Mouse (Mus musculus): ENCODE data around the gene Rpl9-ps6. TPM values are rescaled to one million over a fixed set of nuclear protein-coding genes. Genes with fewer than 3 reads are reported as not detected.
"Not testable (repeated sequence)": the region's sequence is repeated elsewhere in the genome, so short reads cannot be mapped to it uniquely, and the experiment has no call there.

Gene Rpl9-ps6
- polyA plus RNA-seq, 1 experiment from 2014 or later = 180 TPM

GRCm38 (mm10) chr19:32487595-32488255 is 21.3 kb upstream of the Rpl9-ps6 start:
- Histone ChIP-seq H3K36me3 (ENCODE audit: control insufficient read depth, insufficient read depth, low read length) (peaks cover 9% of the 10 kb centered on the region), H3K9ac (ENCODE audit: low read depth, low read length) (peak overlapping the region; percentile 22; the same call in 1 of the 2 replicates), H3K4me3 (ENCODE audit: low read depth, low read length) (peak overlapping the region; percentile 81; the same call in 1 of the 2 replicates), H3K4me2 (ENCODE audit: low read depth, low read length) (peak overlapping the region; percentile 86), H3K9me3 (ENCODE audit: control insufficient read depth, low read length) (no peaks in the 10 kb centered on the region), H3K27me3 (replicated peaks; ENCODE audit: control insufficient read depth, insufficient read depth, low read length) (no peaks in the 10 kb centered on the region), H3K4me1 (ENCODE audit: control insufficient read depth, insufficient read depth, low read length) (peaks cover 18% of the 10 kb centered on the region), H3K27ac (replicated peaks; ENCODE audit: low read depth, low read length) (no peak overlapping the region)
- DNase-seq (ENCODE audit: low spot score) = no peak
- 83% methylated on average over 8 of the region's 8 CpGs for WGBS
- ATAC-seq (ENCODE audit: low read depth) = no peak

- H3K27me3 ChIP-seq (replicated peaks; ENCODE audit: control insufficient read depth, insufficient read depth, low read length); H3K9me3 ChIP-seq (ENCODE audit: control insufficient read depth, low read length); H3K36me3 ChIP-seq (ENCODE audit: control insufficient read depth, insufficient read depth, low read length): not testable (repeated sequence)
- H3K4me2 ChIP-seq (ENCODE audit: low read depth, low read length) = peak overlapping the region; percentile 86
- peak overlapping the region; percentile 79 for H3K9ac ChIP-seq (ENCODE audit: low read depth, low read length)
- H3K27ac ChIP-seq (replicated peaks; ENCODE audit: low read depth, low read length) = peak overlapping the region; percentile 83
- peak; percentile 90 for ATAC-seq (ENCODE audit: low read depth)
- peak overlapping the region; percentile 81 for H3K4me3 ChIP-seq (ENCODE audit: low read depth, low read length)
- 0% methylated on average over 17 of the region's 47 CpGs for WGBS
- peaks cover 18% of the 10 kb centered on the region for H3K4me1 ChIP-seq (ENCODE audit: control insufficient read depth, insufficient read depth, low read length)
- DNase-seq (ENCODE audit: low spot score) = peak; percentile 77
Measured at GRCm38 (mm10) chr19:32486106-32486724, 19.8 kb upstream of the Rpl9-ps6 start.

GRCm38 (mm10) chr19:32485681-32486105 is 19.3 kb upstream of the Rpl9-ps6 start, which contains the start of gene Minpp1:
Gene Minpp1 (plus strand): TSS chr19:32485769.
- Histone ChIP-seq H3K9me3 (ENCODE audit: control insufficient read depth, low read length) (no peaks in the 10 kb centered on the region), H3K4me3 (ENCODE audit: low read depth, low read length) (peak within 1 kb of the TSS; percentile 81), H3K27me3 (replicated peaks; ENCODE audit: control insufficient read depth, insufficient read depth, low read length) (no peaks in the 10 kb centered on the region), H3K4me2 (ENCODE audit: low read depth, low read length) (peak within 1 kb of the TSS; percentile 86), H3K4me1 (ENCODE audit: control insufficient read depth, insufficient read depth, low read length) (peaks cover 18% of the 10 kb centered on the region), H3K9ac (ENCODE audit: low read depth, low read length) (peak within 1 kb of the TSS; percentile 79), H3K27ac (replicated peaks; ENCODE audit: low read depth, low read length) (peak within 1 kb of the TSS; percentile 83), H3K36me3 (ENCODE audit: control insufficient read depth, insufficient read depth, low read length) (no peaks in the 10 kb centered on the region)
- DNase-seq (ENCODE audit: low spot score) (peak; percentile 90), ATAC-seq (ENCODE audit: low read depth) (peak; percentile 94)
- 0% methylated on average over 26 of the region's 64 CpGs for WGBS

- Histone ChIP-seq H3K27ac (replicated peaks; ENCODE audit: low read depth, low read length) (peak overlapping the region; percentile 83; the same call in 1 of the 2 replicates), H3K4me2 (ENCODE audit: low read depth, low read length) (peak overlapping the region; percentile 86), H3K4me3 (ENCODE audit: low read depth, low read length) (peak overlapping the region; percentile 81), H3K27me3 (replicated peaks; ENCODE audit: control insufficient read depth, insufficient read depth, low read length) (no peaks in the 10 kb centered on the region), H3K9ac (ENCODE audit: low read depth, low read length) (peak overlapping the region; percentile 79), H3K4me1 (ENCODE audit: control insufficient read depth, insufficient read depth, low read length) (peaks cover 18% of the 10 kb centered on the region), H3K36me3 (ENCODE audit: control insufficient read depth, insufficient read depth, low read length) (no peaks in the 10 kb centered on the region), H3K9me3 (ENCODE audit: control insufficient read depth, low read length) (no peaks in the 10 kb centered on the region)
- ATAC-seq (ENCODE audit: low read depth) = 0 out of 2 replicates have a peak, but pooled peaks have one; percentile 2
- 17% methylated on average over 13 of the region's 13 CpGs for WGBS
- peak; percentile 10 for DNase-seq (ENCODE audit: low spot score)
Measured at GRCm38 (mm10) chr19:32484941-32485660, 18.7 kb upstream of the Rpl9-ps6 start.

- no peaks in the 10 kb centered on the region for H3K27me3 ChIP-seq (replicated peaks; ENCODE audit: control insufficient read depth, insufficient read depth, low read length)
- WGBS = 50% methylated on average over 4 of the region's 4 CpGs
- H3K36me3 ChIP-seq (ENCODE audit: control insufficient read depth, insufficient read depth, low read length) = no peaks in the 10 kb centered on the region
- ATAC-seq (ENCODE audit: low read depth) = no peak
- no peak overlapping the region for H3K4me3 ChIP-seq (ENCODE audit: low read depth, low read length)
- no peak overlapping the region for H3K4me2 ChIP-seq (ENCODE audit: low read depth, low read length)
- H3K27ac ChIP-seq (replicated peaks; ENCODE audit: low read depth, low read length) = no peak overlapping the region
- DNase-seq (ENCODE audit: low spot score) = no peak
- H3K9ac ChIP-seq (ENCODE audit: low read depth, low read length) = no peak overlapping the region
- peaks cover 6% of the 10 kb centered on the region; the same call in 1 of the 2 replicates for H3K4me1 ChIP-seq (ENCODE audit: control insufficient read depth, insufficient read depth, low read length)
- no peaks in the 10 kb centered on the region for H3K9me3 ChIP-seq (ENCODE audit: control insufficient read depth, low read length)
Measured at GRCm38 (mm10) chr19:32481511-32481910, 15.1 kb upstream of the Rpl9-ps6 start.

GRCm38 (mm10) chr19:32480791-32481442 is 14.5 kb upstream of the Rpl9-ps6 start:
- DNase-seq (ENCODE audit: low spot score) (no peak), ATAC-seq (ENCODE audit: low read depth) (no peak)
- Histone ChIP-seq H3K4me1 (ENCODE audit: control insufficient read depth, insufficient read depth, low read length) (peaks cover 6% of the 10 kb centered on the region; the same call in 1 of the 2 replicates), H3K27me3 (replicated peaks; ENCODE audit: control insufficient read depth, insufficient read depth, low read length) (no peaks in the 10 kb centered on the region), H3K9ac (ENCODE audit: low read depth, low read length) (no peak overlapping the region), H3K27ac (replicated peaks; ENCODE audit: low read depth, low read length) (no peak overlapping the region), H3K9me3 (ENCODE audit: control insufficient read depth, low read length) (no peaks in the 10 kb centered on the region), H3K36me3 (ENCODE audit: control insufficient read depth, insufficient read depth, low read length) (no peaks in the 10 kb centered on the region), H3K4me2 (ENCODE audit: low read depth, low read length) (no peak overlapping the region), H3K4me3 (ENCODE audit: low read depth, low read length) (no peak overlapping the region)
- 78% methylated on average over 8 of the region's 8 CpGs for whole genome bisulfite sequencing

- DNase-seq (ENCODE audit: low spot score) (no peak), ATAC-seq (ENCODE audit: low read depth) (no peak)
- Histone ChIP-seq H3K27me3 (replicated peaks; ENCODE audit: control insufficient read depth, insufficient read depth, low read length) (no peaks in the 10 kb centered on the region), H3K4me2 (ENCODE audit: low read depth, low read length) (no peak overlapping the region), H3K9me3 (ENCODE audit: control insufficient read depth, low read length) (no peaks in the 10 kb centered on the region), H3K9ac (ENCODE audit: low read depth, low read length) (no peak overlapping the region), H3K4me1 (ENCODE audit: control insufficient read depth, insufficient read depth, low read length) (peaks cover 6% of the 10 kb centered on the region; the same call in 1 of the 2 replicates), H3K27ac (replicated peaks; ENCODE audit: low read depth, low read length) (no peak overlapping the region), H3K4me3 (ENCODE audit: low read depth, low read length) (no peak overlapping the region), H3K36me3 (ENCODE audit: control insufficient read depth, insufficient read depth, low read length) (no peaks in the 10 kb centered on the region)
- WGBS = 83% methylated on average over 5 of the region's 5 CpGs
Measured at GRCm38 (mm10) chr19:32480255-32480654, 13.9 kb upstream of the Rpl9-ps6 start.

- Histone ChIP-seq H3K4me1 (ENCODE audit: control insufficient read depth, insufficient read depth, low read length) (no peaks in the 10 kb centered on the region), H3K36me3 (ENCODE audit: control insufficient read depth, insufficient read depth, low read length) (no peaks in the 10 kb centered on the region), H3K27me3 (replicated peaks; ENCODE audit: control insufficient read depth, insufficient read depth, low read length) (no peaks in the 10 kb centered on the region), H3K9ac (ENCODE audit: low read depth, low read length) (no peak overlapping the region), H3K9me3 (ENCODE audit: control insufficient read depth, low read length) (no peaks in the 10 kb centered on the region), H3K4me3 (ENCODE audit: low read depth, low read length) (no peak overlapping the region), H3K27ac (replicated peaks; ENCODE audit: low read depth, low read length) (no peak overlapping the region), H3K4me2 (ENCODE audit: low read depth, low read length) (no peak overlapping the region)
- ATAC-seq (ENCODE audit: low read depth) = no peak
- no peak for DNase-seq (ENCODE audit: low spot score)
- 77% methylated on average over 4 of the region's 4 CpGs for WGBS
Measured at GRCm38 (mm10) chr19:32476712-32477052, 10.3 kb upstream of the Rpl9-ps6 start.

Measured in embryonic facial prominence, embryonic 14.5 days (tissue).